Mouse (Mus musculus): ENCODE measurements around the gene Retnlb. TPM values are rescaled to one million over a fixed set of nuclear protein-coding genes. Genes with fewer than 3 reads are reported as not detected.
"Not testable (repeated sequence)": the region's sequence is repeated elsewhere in the genome, so short reads cannot be mapped to it uniquely, and the experiment has no call there.

Retnlb gene
- polyA plus RNA-seq, 1 experiment from 2014 or later = not detected

DNA sequence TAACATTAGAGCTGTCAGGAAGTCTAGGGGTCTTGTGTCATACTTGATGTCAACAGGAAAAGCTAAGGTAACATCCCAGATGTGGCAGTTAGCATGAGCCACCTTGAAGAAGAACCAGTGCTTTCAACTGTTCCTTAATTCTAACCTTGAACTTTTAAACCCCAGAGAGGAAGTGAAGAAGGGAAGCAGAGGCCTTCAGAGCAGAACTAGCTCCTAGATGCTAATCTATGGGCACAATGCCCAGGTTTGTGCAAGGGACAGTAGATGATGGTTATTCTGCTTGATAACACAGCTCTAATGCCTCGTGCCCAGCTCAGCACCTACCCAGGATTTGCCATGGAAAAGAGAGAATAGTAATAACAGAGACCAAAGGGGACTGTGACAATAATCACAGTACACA is 17.0 kb downstream of the Retnlb start:
- not testable (repeated sequence) for ATAC-seq (ENCODE audit: low FRiP score, low TSS enrichment); H3K9ac ChIP-seq (replicated peaks; ENCODE audit: low read length)

GRCm38 (mm10) chr16:48842266-48842665 is 25.6 kb downstream of the Retnlb start, which contains the start of gene Retnla:
Retnla (plus strand) TSS chr16:48842551.
- H3K36me3 ChIP-seq (ENCODE audit: control insufficient read depth, insufficient read depth, low read length) = no peaks in the 10 kb centered on the region
- H3K27ac ChIP-seq (replicated peaks; ENCODE audit: low read depth, low read length) = no peak within 1 kb of the TSS
- H3K4me2 ChIP-seq (ENCODE audit: low read length) = no peak within 1 kb of the TSS
- 89% methylated on average over 3 of the region's 3 CpGs for WGBS
- H3K9ac ChIP-seq (replicated peaks; ENCODE audit: low read length) = no peak within 1 kb of the TSS
- no peaks in the 10 kb centered on the region for H3K4me1 ChIP-seq (ENCODE audit: control insufficient read depth, insufficient read depth, low read length)
- H3K4me3 ChIP-seq (replicated peaks; ENCODE audit: low read depth, low read length) = no peak within 1 kb of the TSS
- H3K9me3 ChIP-seq (ENCODE audit: control insufficient read depth, low read length) = no peaks in the 10 kb centered on the region
- DNase-seq (no peak), ATAC-seq (ENCODE audit: low FRiP score, low TSS enrichment) (no peak)
- H3K27me3 ChIP-seq (ENCODE audit: control insufficient read depth, insufficient read depth, low read length) = no peaks in the 10 kb centered on the region

More for the DNA sequence above, 17.0 kb downstream of the Retnlb start:
- not testable (repeated sequence) for H3K36me3 ChIP-seq (ENCODE audit: control insufficient read depth, insufficient read depth, low read length); H3K4me1 ChIP-seq (ENCODE audit: control insufficient read depth, insufficient read depth, low read length); H3K4me3 ChIP-seq (replicated peaks; ENCODE audit: low read depth, low read length); DNase-seq; H3K27ac ChIP-seq (replicated peaks; ENCODE audit: low read depth, low read length); H3K4me2 ChIP-seq (ENCODE audit: low read length); H3K27me3 ChIP-seq (ENCODE audit: control insufficient read depth, insufficient read depth, low read length); H3K9me3 ChIP-seq (ENCODE audit: control insufficient read depth, low read length)
- 65% methylated on average over 1 of the region's 1 CpGs for WGBS

DNA sequence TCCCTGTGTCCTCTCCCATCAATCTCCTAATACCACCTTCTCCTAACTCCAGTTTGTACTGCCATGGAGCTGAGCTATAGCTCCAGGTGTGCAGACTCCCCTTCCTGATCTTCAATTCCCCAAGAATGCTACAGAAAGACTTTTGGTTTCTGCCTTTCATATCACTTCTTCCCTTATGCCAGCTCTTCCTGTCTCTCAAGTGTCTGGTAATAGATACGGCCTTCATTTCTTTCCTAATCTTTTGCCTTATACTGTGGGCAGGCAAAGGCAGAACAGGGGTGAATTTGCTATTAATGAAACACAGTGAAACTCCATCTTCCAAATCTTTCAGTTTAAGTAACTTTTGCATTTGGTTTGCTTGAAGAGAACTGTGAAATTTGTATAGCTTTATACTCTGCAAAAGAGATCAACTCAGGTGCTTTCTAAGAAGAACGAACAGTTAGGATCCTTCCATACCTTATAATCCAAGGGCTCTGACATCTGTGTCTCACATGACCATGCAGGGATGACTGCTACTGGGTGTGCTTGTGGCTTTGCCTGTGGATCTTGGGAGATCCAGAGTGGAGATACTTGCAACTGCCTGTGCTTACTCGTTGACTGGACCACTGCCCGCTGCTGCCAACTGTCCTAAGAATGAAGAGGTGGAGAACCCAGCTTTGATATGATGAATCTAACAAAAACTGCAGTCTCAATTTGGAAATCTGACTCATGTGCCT is 27.2 kb downstream of the Retnlb start:
- WGBS = 95% methylated on average over 4 of the region's 4 CpGs
- no peak overlapping the region for H3K4me2 ChIP-seq (ENCODE audit: low read length)
- H3K9ac ChIP-seq (replicated peaks; ENCODE audit: low read length) = no peak overlapping the region
- H3K4me1 ChIP-seq (ENCODE audit: control insufficient read depth, insufficient read depth, low read length) = no peaks in the 10 kb centered on the region
- no peaks in the 10 kb centered on the region for H3K36me3 ChIP-seq (ENCODE audit: control insufficient read depth, insufficient read depth, low read length)
- H3K9me3 ChIP-seq (ENCODE audit: control insufficient read depth, low read length) = no peaks in the 10 kb centered on the region
- H3K27ac ChIP-seq (replicated peaks; ENCODE audit: low read depth, low read length) = no peak overlapping the region
- no peak overlapping the region for H3K4me3 ChIP-seq (replicated peaks; ENCODE audit: low read depth, low read length)
- ATAC-seq (ENCODE audit: low FRiP score, low TSS enrichment) (no peak), DNase-seq (no peak)
- H3K27me3 ChIP-seq (ENCODE audit: control insufficient read depth, insufficient read depth, low read length) = no peaks in the 10 kb centered on the region

GRCm38 (mm10) chr16:48865004-48865403 is 48.3 kb downstream of the Retnlb start:
- H3K9ac ChIP-seq (replicated peaks; ENCODE audit: low read length); H3K4me2 ChIP-seq (ENCODE audit: low read length); H3K27ac ChIP-seq (replicated peaks; ENCODE audit: low read depth, low read length); H3K36me3 ChIP-seq (ENCODE audit: control insufficient read depth, insufficient read depth, low read length); ATAC-seq (ENCODE audit: low FRiP score, low TSS enrichment); DNase-seq; H3K27me3 ChIP-seq (ENCODE audit: control insufficient read depth, insufficient read depth, low read length); H3K4me1 ChIP-seq (ENCODE audit: control insufficient read depth, insufficient read depth, low read length); H3K9me3 ChIP-seq (ENCODE audit: control insufficient read depth, low read length); H3K4me3 ChIP-seq (replicated peaks; ENCODE audit: low read depth, low read length): not testable (repeated sequence)
- 97% methylated on average over 1 of the region's 1 CpGs for WGBS

DNA sequence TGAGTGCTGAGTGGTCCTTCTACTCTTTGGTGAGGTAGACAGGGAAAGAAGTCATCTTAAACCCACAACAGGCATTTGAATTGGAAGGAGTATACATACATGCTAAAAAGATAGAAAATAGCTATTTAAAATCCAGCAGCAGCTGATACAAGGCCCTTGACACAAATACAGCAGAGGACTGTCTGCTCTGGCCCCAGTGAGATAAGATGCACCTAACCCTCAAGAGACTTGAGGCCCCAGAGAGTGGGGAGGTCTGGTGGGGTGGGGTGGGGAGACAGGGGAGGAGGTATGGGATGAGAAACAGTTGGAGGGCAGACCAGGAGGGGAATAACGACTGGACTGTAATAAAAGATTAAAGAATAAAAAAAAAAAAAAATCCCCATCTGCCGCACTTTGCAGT is 51.0 kb downstream of the Retnlb start:
- Histone ChIP-seq H3K4me2 (ENCODE audit: low read length) (no peak overlapping the region), H3K4me1 (ENCODE audit: control insufficient read depth, insufficient read depth, low read length) (no peaks in the 10 kb centered on the region), H3K9me3 (ENCODE audit: control insufficient read depth, low read length) (no peaks in the 10 kb centered on the region), H3K9ac (replicated peaks; ENCODE audit: low read length) (no peak overlapping the region), H3K27me3 (ENCODE audit: control insufficient read depth, insufficient read depth, low read length) (no peaks in the 10 kb centered on the region), H3K27ac (replicated peaks; ENCODE audit: low read depth, low read length) (no peak overlapping the region), H3K36me3 (ENCODE audit: control insufficient read depth, insufficient read depth, low read length) (no peaks in the 10 kb centered on the region), H3K4me3 (replicated peaks; ENCODE audit: low read depth, low read length) (no peak overlapping the region)
- WGBS = 69% methylated on average over 2 of the region's 2 CpGs
- no peak for ATAC-seq (ENCODE audit: low FRiP score, low TSS enrichment)
- no peak for DNase-seq

Other genes starting within 250 kb of the Retnlb start
- not detected in 2 replicates for gene Trat1, start 44.8 kb upstream of the Retnlb start, polyA plus RNA-seq (2014; fragmentation: Nextera tagmentation; extraction: Ambion mirVana)
- not detected in 2 replicates for gene Retnla, start 25.7 kb downstream of the Retnlb start, polyA plus RNA-seq (2014; fragmentation: Nextera tagmentation; extraction: Ambion mirVana)
- gene Retnlg, start 55.8 kb downstream of the Retnlb start, polyA plus RNA-seq (2014; fragmentation: Nextera tagmentation; extraction: Ambion mirVana) = 0.39 TPM in 1 of 2 replicates, not detected in the other
- 69.3 and 80.9 TPM in 2 replicates for gene Dzip3, start 177.3 kb downstream of the Retnlb start, polyA plus RNA-seq (2014; fragmentation: Nextera tagmentation; extraction: Ambion mirVana)
- 6.7 and 10.9 TPM in 2 replicates for gene Cip2a, start 177.3 kb downstream of the Retnlb start, polyA plus RNA-seq (2014; fragmentation: Nextera tagmentation; extraction: Ambion mirVana)
- gene Myh15, start 240.6 kb downstream of the Retnlb start, polyA plus RNA-seq (2014; fragmentation: Nextera tagmentation; extraction: Ambion mirVana) = not detected in 2 replicates

Data from midbrain, embryonic 14.5 days (tissue).